Mouse (Mus musculus): ENCODE results near the gene Nol10.

DNA sequence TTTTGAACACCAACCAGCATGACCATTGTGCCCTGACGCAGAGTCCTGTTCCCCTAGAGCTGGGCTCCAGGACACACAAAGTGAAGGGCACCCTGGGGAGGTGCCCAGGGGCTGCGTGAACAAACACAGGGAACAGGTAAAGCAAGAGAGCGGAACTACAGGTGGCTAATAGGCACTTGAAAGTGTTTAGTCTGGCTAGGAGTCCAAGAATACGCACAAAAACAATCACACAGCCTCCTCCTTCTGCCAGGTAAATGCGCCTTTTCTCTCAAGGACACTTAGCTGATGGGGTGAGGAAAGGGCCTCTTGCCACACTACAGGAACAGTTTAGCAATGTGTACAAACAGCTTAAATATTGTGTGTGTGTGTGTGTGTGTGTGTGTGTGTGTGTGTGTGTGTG, 32.2 kb upstream of the Nol10 start:
- TF ChIP-seq CTCF (IDR thresholded peaks at IDR 0.05; ENCODE audit: low read depth) = no peak
- no peak for TF ChIP-seq EP300 (IDR thresholded peaks at IDR 0.05; ENCODE audit: low read depth)

Measured in liver, postnatal 0 days (tissue).